Mouse (Mus musculus): ENCODE data around the gene Ets2. TPM values are rescaled to one million over a fixed set of nuclear protein-coding genes. Genes with fewer than 3 reads are reported as not detected.

The Ets2 gene
- polyA plus RNA-seq (2012; rRNA removed) = 7.5 TPM in 2 replicates
- 7.0 and 7.4 TPM in 2 replicates for polyA plus RNA-seq (2014; fragmentation: Nextera tagmentation; extraction: Ambion mirVana)

- DNase-seq (ENCODE audit: low read depth in 3 of 3, low spot score in 3 of 3) (peak; percentile 55 to 56 (median 56)), ATAC-seq (ENCODE audit: insufficient read depth) (peak; percentile 92)
- WGBS (ENCODE audit: insufficient replicate concordance) = under 1% methylated on average over 64 of the region's 64 CpGs
- Histone ChIP-seq H3K27ac (peak within 1 kb of the TSS; percentile 50), H3K27me3 (ENCODE audit: control insufficient read depth, insufficient read depth, low read length) (no peaks in the 10 kb centered on the region), H3K9ac (replicated peaks) (peak within 1 kb of the TSS; percentile 73), H3K4me1 (replicated peaks; ENCODE audit: control insufficient read depth in 2 of 2, insufficient read depth in 2 of 2, low read length in 1 of 2) (peaks cover 3 to 18% of the 10 kb centered on the region in 2 experiments; a peak in 3 of 4 replicates), H3K4me3 (ENCODE audit: insufficient read depth in 1 of 2, low read depth in 2 of 2, low read length in 2 of 2) (peak within 1 kb of the TSS; percentile 69 to 71), H3K9me3 (ENCODE audit: control insufficient read depth, low read length) (no peaks in the 10 kb centered on the region), H3K36me3 (replicated peaks; ENCODE audit: control insufficient read depth, insufficient read depth, low read depth) (no peaks in the 10 kb centered on the region), H3K4me2 (ENCODE audit: low read depth) (peak within 1 kb of the TSS; percentile 78)
- TF ChIP-seq CTCF (IDR thresholded peaks at IDR 0.05; ENCODE audit: low read depth) = peak; percentile 89
- no peak for TF ChIP-seq EP300 (IDR thresholded peaks at IDR 0.05; ENCODE audit: low read depth)
These were observed at the start of gene Ets2 for GRCm38 (mm10) chr16:95701802-95702561. TSS of gene Ets2 (plus strand) at chr16:95702075.

- 82% methylated on average over 15 of the region's 15 CpGs for WGBS (ENCODE audit: insufficient replicate concordance)
- Histone ChIP-seq H3K4me3 (ENCODE audit: insufficient read depth in 1 of 2, low read depth in 2 of 2, low read length in 2 of 2) (no peak overlapping the region), H3K27ac (no peak overlapping the region), H3K27me3 (ENCODE audit: control insufficient read depth, insufficient read depth, low read length) (no peaks in the 10 kb centered on the region), H3K4me2 (ENCODE audit: low read depth) (no peak overlapping the region), H3K9ac (replicated peaks) (no peak overlapping the region), H3K9me3 (ENCODE audit: control insufficient read depth, low read length) (no peaks in the 10 kb centered on the region), H3K4me1 (replicated peaks; ENCODE audit: control insufficient read depth in 2 of 2, insufficient read depth in 2 of 2, low read length in 1 of 2) (no peaks in the 10 kb centered on the region), H3K36me3 (replicated peaks; ENCODE audit: control insufficient read depth, insufficient read depth, low read depth) (no peaks in the 10 kb centered on the region)
- DNase-seq (ENCODE audit: low read depth in 3 of 3, low spot score in 3 of 3) = no peak
- TF ChIP-seq EP300 (IDR thresholded peaks at IDR 0.05; ENCODE audit: low read depth) = no peak
- no peak for TF ChIP-seq CTCF (IDR thresholded peaks at IDR 0.05; ENCODE audit: low read depth)
- no peak for ATAC-seq (ENCODE audit: insufficient read depth)
These were observed 47.7 kb upstream of the Ets2 start for GRCm38 (mm10) chr16:95654204-95654611.

- WGBS (ENCODE audit: insufficient replicate concordance) = 84% methylated on average over 4 of the region's 4 CpGs
- Histone ChIP-seq H3K27ac (no peak overlapping the region), H3K4me2 (ENCODE audit: low read depth) (no peak overlapping the region), H3K9ac (replicated peaks) (no peak overlapping the region), H3K4me3 (ENCODE audit: insufficient read depth in 1 of 2, low read depth in 2 of 2, low read length in 2 of 2) (no peak overlapping the region), H3K4me1 (replicated peaks; ENCODE audit: control insufficient read depth in 2 of 2, insufficient read depth in 2 of 2, low read length in 1 of 2) (no peaks in the 10 kb centered on the region), H3K9me3 (ENCODE audit: control insufficient read depth, low read length) (no peaks in the 10 kb centered on the region), H3K27me3 (ENCODE audit: control insufficient read depth, insufficient read depth, low read length) (no peaks in the 10 kb centered on the region), H3K36me3 (replicated peaks; ENCODE audit: control insufficient read depth, insufficient read depth, low read depth) (no peaks in the 10 kb centered on the region)
- no peak for TF ChIP-seq CTCF (IDR thresholded peaks at IDR 0.05; ENCODE audit: low read depth)
- no peak for TF ChIP-seq EP300 (IDR thresholded peaks at IDR 0.05; ENCODE audit: low read depth)
- no peak for DNase-seq (ENCODE audit: low read depth in 3 of 3, low spot score in 3 of 3)
- no peak for ATAC-seq (ENCODE audit: insufficient read depth)
These were observed 45.3 kb upstream of the Ets2 start for GRCm38 (mm10) chr16:95656535-95656934.

- no peaks in the 10 kb centered on the region for H3K4me1 ChIP-seq (replicated peaks; ENCODE audit: control insufficient read depth in 2 of 2, insufficient read depth in 2 of 2, low read length in 1 of 2)
- H3K9ac ChIP-seq (replicated peaks) = no peak overlapping the region
- H3K4me2 ChIP-seq (ENCODE audit: low read depth) = no peak overlapping the region
- no peak overlapping the region for H3K4me3 ChIP-seq (ENCODE audit: insufficient read depth in 1 of 2, low read depth in 2 of 2, low read length in 2 of 2)
- TF ChIP-seq EP300 (IDR thresholded peaks at IDR 0.05; ENCODE audit: low read depth) (no peak), CTCF (IDR thresholded peaks at IDR 0.05; ENCODE audit: low read depth) (no peak)
- H3K36me3 ChIP-seq (replicated peaks; ENCODE audit: control insufficient read depth, insufficient read depth, low read depth) = no peaks in the 10 kb centered on the region
- 73% methylated on average over 5 of the region's 5 CpGs for WGBS (ENCODE audit: insufficient replicate concordance)
- no peaks in the 10 kb centered on the region for H3K9me3 ChIP-seq (ENCODE audit: control insufficient read depth, low read length)
- no peak overlapping the region for H3K27ac ChIP-seq
- DNase-seq (ENCODE audit: low read depth in 3 of 3, low spot score in 3 of 3) = no peak
- H3K27me3 ChIP-seq (ENCODE audit: control insufficient read depth, insufficient read depth, low read length) = no peaks in the 10 kb centered on the region
- no peak for ATAC-seq (ENCODE audit: insufficient read depth)
These were observed 44.7 kb upstream of the Ets2 start for GRCm38 (mm10) chr16:95657187-95657586.

- no peak for DNase-seq (ENCODE audit: low read depth in 3 of 3, low spot score in 3 of 3)
- H3K9ac ChIP-seq (replicated peaks) = no peak overlapping the region
- no peak for TF ChIP-seq EP300 (IDR thresholded peaks at IDR 0.05; ENCODE audit: low read depth)
- TF ChIP-seq CTCF (IDR thresholded peaks at IDR 0.05; ENCODE audit: low read depth) = peak; percentile 42
- H3K27ac ChIP-seq = no peak overlapping the region
- H3K27me3 ChIP-seq (ENCODE audit: control insufficient read depth, insufficient read depth, low read length) = no peaks in the 10 kb centered on the region
- no peak for ATAC-seq (ENCODE audit: insufficient read depth)
- H3K36me3 ChIP-seq (replicated peaks; ENCODE audit: control insufficient read depth, insufficient read depth, low read depth) = no peaks in the 10 kb centered on the region
- H3K4me3 ChIP-seq (ENCODE audit: insufficient read depth in 1 of 2, low read depth in 2 of 2, low read length in 2 of 2) = no peak overlapping the region
- H3K9me3 ChIP-seq (ENCODE audit: control insufficient read depth, low read length) = no peaks in the 10 kb centered on the region
- no peaks in the 10 kb centered on the region for H3K4me1 ChIP-seq (replicated peaks; ENCODE audit: control insufficient read depth in 2 of 2, insufficient read depth in 2 of 2, low read length in 1 of 2)
- 70% methylated on average over 5 of the region's 5 CpGs for WGBS (ENCODE audit: insufficient replicate concordance)
- H3K4me2 ChIP-seq (ENCODE audit: low read depth) = no peak overlapping the region
These were observed 44.1 kb upstream of the Ets2 start for GRCm38 (mm10) chr16:95657756-95658155.
